Mouse (Mus musculus) heart, embryonic 14.5 days (tissue): ENCODE results near the gene Ubac2. TPM values are rescaled to one million over a fixed set of nuclear protein-coding genes. Genes with fewer than 3 reads are reported as not detected.

Experiments
- ATAC-seq: fragments of 200-750 bp; cut with Nextera tagmentation; 2 replicates; pipeline ENCODE4 v1.8.0; 2017; ENCODE audit warnings: low read depth, moderate TSS enrichment; ENCODE audit not compliant: insufficient number of reproducible peaks, insufficient read depth, low FRiP score
- H3K27ac ChIP-seq, 2 experiments: fragments of 200-500 bp in 1 of 2; fragments of 300-500 bp in 1 of 2; sonication (generic) in 1 of 2; replicated peaks in 1 of 2; 2 replicates each; pipeline ENCODE4 v1.5.1; 2012 to 2014; ENCODE audit warnings: low read depth in 2 of 2, low read length in 2 of 2, control low read depth in 1 of 2, mild to moderate bottlenecking in 1 of 2, mixed read lengths in 1 of 2; ENCODE audit not compliant: control insufficient read depth in 1 of 2, insufficient read depth in 1 of 2
- H3K27me3 ChIP-seq: fragments of 300-500 bp; sonication (generic); 2 replicates; pipeline ENCODE4 v1.6.1; 2014; ENCODE audit warnings: mild to moderate bottlenecking, low read length, control low read depth; ENCODE audit not compliant: control insufficient read depth, insufficient read depth
- H3K36me3 ChIP-seq: fragments of 300-500 bp; sonication (generic); 2 replicates; pipeline ENCODE4 v1.6.1; 2014; ENCODE audit warnings: mild to moderate bottlenecking, control low read depth, low read length, mixed read lengths; ENCODE audit not compliant: control insufficient read depth, insufficient read depth
- H3K4me1 ChIP-seq, 2 experiments: fragments of 200-500 bp in 1 of 2; fragments of 300-500 bp in 1 of 2; sonication (generic) in 1 of 2; 2 replicates each; pipeline ENCODE4 v1.6.1; 2012 to 2014; ENCODE audit warnings: low read length in 2 of 2, control low read depth in 1 of 2, mixed read lengths in 1 of 2; ENCODE audit not compliant: control insufficient read depth in 2 of 2, insufficient read depth in 2 of 2
- H3K4me2 ChIP-seq: fragments of 300-500 bp; sonication (generic); 2 replicates; pipeline ENCODE4 v1.6.1; 2014; ENCODE audit warnings: mild to moderate bottlenecking, low read length
- H3K4me3 ChIP-seq, 2 experiments: fragments of 200-500 bp in 1 of 2; fragments of 300-500 bp in 1 of 2; sonication (generic) in 1 of 2; 2 replicates each; pipeline ENCODE4 v1.5.1; 2012 to 2014; ENCODE audit warnings: low read length in 2 of 2, mild to moderate bottlenecking in 2 of 2, control low read depth in 1 of 2, low read depth in 1 of 2, moderate library complexity in 1 of 2; ENCODE audit not compliant: control insufficient read depth in 1 of 2, insufficient read depth in 1 of 2
- H3K9ac ChIP-seq: fragments of 300-500 bp; sonication (generic); 2 replicates; pipeline ENCODE4 v1.6.1; 2014; ENCODE audit warnings: mild to moderate bottlenecking, low read length
- H3K9me3 ChIP-seq: fragments of 300-500 bp; sonication (generic); 2 replicates; pipeline ENCODE4 v1.6.1; 2016; ENCODE audit warnings: low read length, control low read depth; ENCODE audit not compliant: control insufficient read depth
- WGBS: fragments of 180-500 bp; shearing (Covaris S2); extraction: QIAGEN DNeasy Blood & Tissue Kit; methylation state at CpG from one replicate; pipeline ENCODE4 v1.1.7; 2014; 5-methylcytosine and 5-hydroxymethylcytosine counted together
- polyA plus RNA-seq: library from polyadenylated mRNA; unstranded; fragments of >200 nt; fragmentation: Nextera tagmentation; extraction: Ambion mirVana; gene quantifications from 2 replicates; pipeline ENCODE4 v1.2.1, GENCODE M21; 2014

The Ubac2 gene
- polyA plus RNA-seq, 1 experiment from 2014 or later = 56.3 TPM

DNA sequence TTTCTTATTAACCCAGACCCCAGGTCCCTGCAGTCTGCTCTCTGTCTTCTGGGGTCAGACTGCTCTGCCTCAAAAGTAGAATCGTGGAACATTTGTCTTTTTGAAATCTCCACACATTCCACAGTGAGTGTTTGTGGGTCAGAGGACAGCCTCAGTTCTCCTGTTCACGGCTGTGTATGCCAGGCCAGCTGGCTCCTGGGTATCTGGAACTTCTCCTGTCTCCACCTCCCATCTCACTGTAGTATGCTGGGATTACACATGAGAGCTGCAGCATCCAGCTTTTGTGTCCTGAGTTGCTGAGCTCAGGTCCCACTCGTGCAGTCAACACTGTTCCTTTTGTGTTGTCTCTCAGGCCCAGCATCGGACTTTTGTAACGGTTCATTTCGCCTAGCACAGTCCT lies 46.5 kb downstream of the Ubac2 start:
- no peak overlapping the region for H3K9ac ChIP-seq
- 52% methylated on average over 6 of the region's 6 CpGs for WGBS
- H3K9me3 ChIP-seq = no peaks in the 10 kb centered on the region
- H3K27ac ChIP-seq = no peak overlapping the region
- no peak overlapping the region for H3K4me2 ChIP-seq
- H3K27me3 ChIP-seq = no peaks in the 10 kb centered on the region
- ATAC-seq = no peak
- H3K4me3 ChIP-seq = no peak overlapping the region
- peaks cover 4 to 30% of the 10 kb centered on the region in 2 experiments for H3K4me1 ChIP-seq
- H3K36me3 ChIP-seq = no peaks in the 10 kb centered on the region

DNA sequence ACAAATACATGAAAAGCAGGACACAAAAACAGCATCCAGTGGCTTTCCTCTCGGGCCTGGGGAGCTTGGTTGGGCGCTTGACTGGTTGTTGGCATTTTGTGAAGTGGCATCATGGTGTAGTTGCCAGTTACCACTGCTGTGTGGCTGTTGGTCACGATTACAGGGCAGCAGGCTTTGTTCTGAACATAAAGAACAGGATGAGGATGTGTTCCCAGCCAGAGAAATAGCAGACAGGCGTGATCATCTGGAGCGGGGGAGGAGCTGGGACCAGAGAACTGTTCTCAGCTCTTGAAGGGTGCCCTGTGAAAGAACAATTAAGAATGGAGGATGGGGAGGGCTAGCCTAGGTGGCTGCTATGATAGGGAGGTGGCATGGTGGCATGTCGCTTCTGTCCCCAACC lies 48.5 kb downstream of the Ubac2 start:
- Histone ChIP-seq H3K4me3 (no peak overlapping the region), H3K4me2 (no peak overlapping the region), H3K9ac (no peak overlapping the region), H3K27me3 (no peaks in the 10 kb centered on the region), H3K4me1 (peaks cover 2 to 20% of the 10 kb centered on the region in 2 experiments), H3K9me3 (no peaks in the 10 kb centered on the region), H3K27ac (no peak overlapping the region), H3K36me3 (no peaks in the 10 kb centered on the region)
- WGBS = 81% methylated on average over 6 of the region's 6 CpGs
- ATAC-seq = no peak

DNA sequence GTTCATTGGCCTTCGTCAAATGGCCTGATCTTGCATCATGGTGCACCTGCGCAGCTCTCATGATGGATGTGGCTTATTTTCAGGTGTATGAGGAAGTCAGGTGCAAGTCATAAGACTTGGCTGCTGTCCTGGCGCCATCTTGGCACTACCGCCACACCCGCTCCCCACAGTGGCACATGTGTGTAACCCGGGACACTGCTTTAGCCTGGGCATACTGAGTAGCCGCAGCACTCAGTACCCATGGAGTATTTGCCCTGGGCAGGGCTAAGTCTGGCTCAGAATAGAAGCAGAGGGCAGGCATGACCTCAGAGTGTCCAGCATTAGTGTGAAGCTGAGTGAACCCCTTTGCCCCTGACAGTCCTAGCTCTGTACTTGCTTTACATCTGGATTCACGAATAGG lies 49.0 kb downstream of the Ubac2 start:
- H3K36me3 ChIP-seq = no peaks in the 10 kb centered on the region
- H3K4me3 ChIP-seq = no peak overlapping the region
- H3K4me2 ChIP-seq = no peak overlapping the region
- no peaks in the 10 kb centered on the region for H3K27me3 ChIP-seq
- H3K4me1 ChIP-seq = peaks cover 2 to 20% of the 10 kb centered on the region in 2 experiments
- no peaks in the 10 kb centered on the region for H3K9me3 ChIP-seq
- WGBS = 91% methylated on average over 8 of the region's 8 CpGs
- H3K9ac ChIP-seq = no peak overlapping the region
- H3K27ac ChIP-seq = no peak overlapping the region
- ATAC-seq = no peak

DNA sequence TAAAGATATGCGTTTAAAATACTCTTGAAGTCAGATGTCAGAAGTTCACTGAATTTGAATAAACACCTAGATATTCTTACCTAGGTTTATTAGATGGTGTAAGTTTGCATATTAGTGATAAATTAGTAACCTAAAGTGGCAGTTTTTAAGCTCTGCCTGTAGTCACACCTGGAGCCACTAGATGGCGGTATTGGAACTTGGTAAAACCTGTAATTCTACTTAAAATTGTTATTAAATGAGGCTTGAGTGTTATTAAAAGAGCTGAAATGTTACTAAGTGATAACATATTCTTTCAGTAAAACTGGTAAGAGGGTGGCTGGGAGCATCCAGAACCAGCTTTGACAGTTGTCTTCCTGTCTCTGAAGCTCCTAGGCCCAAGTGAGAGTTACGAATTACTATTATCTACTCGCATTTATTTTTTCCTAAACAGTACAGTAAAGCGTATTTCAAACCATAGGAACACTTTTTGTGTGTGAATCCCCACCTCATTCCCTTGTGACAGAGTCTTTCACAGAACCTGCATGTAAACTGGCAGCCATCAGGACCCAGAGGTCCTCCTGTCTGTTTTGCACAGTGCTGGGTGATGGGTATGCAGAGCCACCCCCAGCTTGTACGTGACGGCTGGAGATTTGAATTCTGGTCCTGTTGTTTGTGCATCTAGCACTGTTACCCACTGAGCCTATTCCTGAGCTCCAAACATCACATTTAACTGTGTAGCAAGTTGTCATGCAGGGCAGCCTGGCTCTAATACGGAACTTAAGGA lies 50.1 kb downstream of the Ubac2 start:
- Histone ChIP-seq H3K36me3 (no peaks in the 10 kb centered on the region), H3K9ac (peak overlapping the region; percentile 38), H3K27ac (peak overlapping the region; percentile 10 to 47; a peak in 3 of 4 replicates), H3K27me3 (no peaks in the 10 kb centered on the region), H3K4me3 (no peak overlapping the region), H3K4me1 (peaks cover 2 to 20% of the 10 kb centered on the region in 2 experiments), H3K4me2 (no peak overlapping the region), H3K9me3 (no peaks in the 10 kb centered on the region)
- 51% methylated on average over 8 of the region's 8 CpGs for WGBS
- no peak for ATAC-seq

DNA sequence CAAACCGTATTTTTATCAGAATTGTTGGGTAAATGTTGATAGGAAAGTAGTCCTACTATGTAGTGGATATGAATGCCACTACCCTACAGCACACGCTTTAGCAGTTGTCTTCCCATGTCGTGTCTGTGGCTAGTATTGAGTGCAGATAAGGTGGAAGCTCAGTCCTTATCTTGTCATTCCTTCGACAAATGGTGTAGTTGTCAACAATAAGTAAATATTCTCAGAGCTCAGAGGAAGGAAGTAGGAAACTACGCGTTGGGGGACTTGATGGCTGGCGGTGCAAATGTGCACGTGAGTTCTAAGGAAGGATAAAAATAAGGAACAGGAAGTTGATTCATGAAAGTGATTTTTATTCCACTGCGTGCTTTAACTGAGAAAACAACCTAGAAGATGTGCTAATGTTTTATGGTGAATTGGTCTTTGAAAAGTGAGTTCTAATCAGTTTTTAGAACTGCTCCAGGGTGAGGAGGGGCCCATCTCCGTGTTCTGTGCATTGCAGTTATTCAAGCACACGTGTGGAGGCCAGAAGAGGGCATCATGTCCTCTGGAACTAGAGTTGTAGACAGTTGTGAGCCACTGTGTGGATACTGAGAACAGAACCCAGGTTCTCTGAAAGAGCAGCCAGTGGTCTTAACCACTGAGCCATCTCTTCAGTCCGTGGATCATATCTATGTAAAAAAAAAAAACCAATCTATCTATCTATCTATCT lies 51.0 kb downstream of the Ubac2 start:
- Histone ChIP-seq H3K4me2 (no peak overlapping the region), H3K36me3 (peaks cover 7% of the 10 kb centered on the region), H3K27me3 (no peaks in the 10 kb centered on the region), H3K4me3 (no peak overlapping the region), H3K9me3 (no peaks in the 10 kb centered on the region), H3K27ac (peak overlapping the region; percentile 22 to 47; a peak in 1 of 4 replicates), H3K4me1 (peaks cover 2 to 20% of the 10 kb centered on the region in 2 experiments), H3K9ac (no peak overlapping the region)
- ATAC-seq = no peak
- 54% methylated on average over 12 of the region's 12 CpGs for whole genome bisulfite sequencing

DNA sequence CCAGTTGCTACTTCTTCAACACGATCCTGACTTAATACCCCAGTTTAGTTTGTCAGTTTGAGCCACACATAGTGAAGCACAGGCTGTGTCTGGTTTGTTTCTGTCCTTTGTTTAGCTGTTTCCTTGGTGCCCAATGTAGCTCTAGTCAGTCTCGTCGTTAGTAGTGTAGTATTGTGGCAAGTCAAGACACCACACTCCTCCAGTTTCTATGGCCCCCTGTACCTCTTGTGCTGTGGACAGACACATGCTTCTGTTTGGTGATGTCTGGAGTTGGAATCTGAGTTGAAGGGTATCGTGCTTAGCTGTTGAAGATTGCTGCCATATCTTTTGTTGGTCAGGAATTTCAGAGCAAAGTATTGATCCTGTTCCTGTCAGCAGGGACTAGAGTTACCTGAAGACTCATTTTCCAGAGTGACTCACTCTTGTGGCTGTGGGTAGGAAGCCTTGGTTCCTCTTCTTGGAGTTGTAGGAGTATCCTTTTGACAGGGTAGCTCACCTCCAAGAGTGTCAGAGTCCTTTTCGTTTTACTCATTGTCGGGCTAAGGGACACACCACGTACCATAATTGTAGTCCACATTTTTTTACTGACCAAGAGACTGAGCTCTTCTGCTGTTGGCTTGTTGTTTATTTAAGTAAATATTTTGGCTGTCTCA lies 52.4 kb downstream of the Ubac2 start:
- no peak for ATAC-seq
- Histone ChIP-seq H3K27me3 (no peaks in the 10 kb centered on the region), H3K4me3 (no peak overlapping the region), H3K27ac (no peak overlapping the region), H3K4me1 (peaks cover 2 to 14% of the 10 kb centered on the region in 2 experiments; a peak in 3 of 4 replicates), H3K9ac (no peak overlapping the region), H3K9me3 (peaks cover 7% of the 10 kb centered on the region), H3K36me3 (peaks cover 8% of the 10 kb centered on the region), H3K4me2 (no peak overlapping the region)
- 55% methylated on average over 7 of the region's 7 CpGs for whole genome bisulfite sequencing

DNA sequence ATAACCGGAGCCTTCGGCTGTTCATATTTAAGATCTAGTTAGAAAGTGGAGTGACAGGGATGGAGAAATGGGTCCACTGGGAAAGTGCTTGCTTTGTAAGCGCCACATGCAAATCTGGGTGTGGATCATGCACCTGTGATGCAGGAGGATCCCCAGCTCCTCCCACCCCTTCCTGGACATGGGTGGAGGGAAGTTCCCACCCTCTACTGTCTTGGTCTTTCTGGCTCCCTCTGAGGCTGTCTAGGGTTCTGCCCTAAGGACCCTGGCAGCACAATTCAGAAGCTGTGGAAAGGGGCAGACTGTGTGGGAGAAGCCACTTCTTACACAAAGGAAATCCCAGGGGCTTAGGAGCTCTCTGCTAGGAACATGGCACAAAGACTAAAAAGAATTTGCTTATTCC lies 53.2 kb downstream of the Ubac2 start:
- Histone ChIP-seq H3K27ac (no peak overlapping the region), H3K4me3 (no peak overlapping the region), H3K4me2 (no peak overlapping the region), H3K9me3 (peaks cover 10% of the 10 kb centered on the region), H3K36me3 (peaks cover 8% of the 10 kb centered on the region), H3K27me3 (no peaks in the 10 kb centered on the region), H3K9ac (no peak overlapping the region), H3K4me1 (peaks cover 2 to 14% of the 10 kb centered on the region in 2 experiments; a peak in 3 of 4 replicates)
- ATAC-seq = no peak
- WGBS = 94% methylated on average over 3 of the region's 3 CpGs
